Mouse (Mus musculus) cerebellum, adult 9-11 months (tissue): ENCODE results near the gene Tinf2.

ENCODE experiments used
- DNase-seq: peaks from one replicate; pipeline ENCODE4 v3.0.0; 2022

The Tinf2 gene

DNA sequence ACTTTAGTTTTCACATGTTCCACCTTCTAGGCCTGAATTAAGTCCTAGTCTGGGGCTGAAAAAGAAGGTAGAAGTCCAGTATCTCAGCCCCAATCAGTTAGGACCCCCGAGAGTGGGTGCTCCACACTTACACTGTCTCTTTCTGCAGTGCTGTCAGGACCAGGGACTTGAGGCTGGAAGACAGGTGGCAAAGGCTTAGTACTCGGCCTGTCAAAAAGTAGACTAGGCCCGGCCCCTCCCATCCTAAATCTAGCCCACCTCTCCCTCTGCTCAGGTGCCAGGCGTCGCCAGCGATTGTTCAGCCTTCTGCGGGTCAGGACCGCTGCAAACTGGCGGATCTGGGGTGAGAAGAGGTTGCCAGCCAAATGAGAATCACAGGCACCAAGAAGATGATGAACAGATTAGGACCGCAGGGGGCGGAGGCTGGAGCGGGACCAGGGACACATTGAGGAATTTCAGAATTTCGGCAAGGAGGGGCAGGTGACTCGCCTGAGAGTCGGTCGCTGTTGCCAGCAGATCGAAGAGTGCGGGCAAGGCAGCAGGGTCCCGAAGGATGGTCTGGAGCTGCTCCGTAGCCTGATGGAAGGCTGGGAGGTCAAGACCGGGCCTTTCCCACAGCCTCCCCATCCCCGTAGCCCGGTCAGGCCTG, 46.6 kb downstream of the Tinf2 start:
- DNase-seq: peak; percentile 71

GRCm38 (mm10) chr14:55629312-55629711, 52.3 kb downstream of the Tinf2 start:
- DNase-seq: no peak

- no peak for DNase-seq
Observed at GRCm38 (mm10) chr14:55628077-55628827, 53.4 kb downstream of the Tinf2 start.
